ENCODE assay signal across 33 mouse cellular contexts in genomic region chr2:152192591-152193345, GRCm38 (mm10). TPM values are rescaled to one million over a fixed set of nuclear protein-coding genes. Genes with fewer than 3 reads are reported as not detected.
DNase-seq lines count a peak whose midpoint lies in the region; ATAC-seq and TF ChIP-seq lines count a peak whose summit lies in the region.
"Had no signal": no experiment of that assay in that cellular context is flagged by ENCODE, and none has a peak within 500 bp of the region (broad histone marks: within the 10 kb centered on the region; RNA-seq: fewer than 3 reads in every experiment).

No protein-coding gene starts in this region.

- H3K4me1 ChIP-seq in liver, embryonic 11.5 days (replicated peaks; ENCODE audit: control insufficient read depth, insufficient read depth, low read length), result no peaks in the 10 kb centered on the region
- peaks cover 19% of the 10 kb centered on the region for H3K4me1 ChIP-seq in liver, embryonic 12.5 days
- no peaks in the 10 kb centered on the region for H3K4me1 ChIP-seq in liver, postnatal 0 days (ENCODE audit: insufficient read depth)
- H3K4me1 ChIP-seq: embryonic facial prominence, embryonic 12.5 days; stomach, embryonic 15.5 days had no signal

- no peak overlapping the region for H3K4me3 ChIP-seq in liver, embryonic 11.5 days (ENCODE audit: low read depth, low read length)
- no peak overlapping the region for H3K4me3 ChIP-seq in liver, embryonic 12.5 days
- no peak overlapping the region for H3K4me3 ChIP-seq in liver, postnatal 0 days (ENCODE audit: low read depth, low read length)
- H3K4me3 ChIP-seq: embryonic facial prominence, embryonic 12.5 days; forebrain, embryonic 10.5 days; gastrocnemius, adult 2 months; heart, adult 2 months; heart, embryonic 12.5 days; hindbrain, embryonic 10.5 days; limb, embryonic 12.5 days; midbrain, embryonic 10.5 days; midbrain, embryonic 15.5 days; neural tube, embryonic 15.5 days; stomach, embryonic 15.5 days had no signal

- no peak overlapping the region for H3K4me2 ChIP-seq in liver, embryonic 11.5 days
- no peak overlapping the region for H3K4me2 ChIP-seq in liver, embryonic 12.5 days
- H3K4me2 ChIP-seq in liver, postnatal 0 days (ENCODE audit: low read depth, low read length), result no peak overlapping the region
- H3K4me2 ChIP-seq: embryonic facial prominence, embryonic 12.5 days; heart, embryonic 12.5 days; limb, embryonic 12.5 days; midbrain, embryonic 15.5 days; neural tube, embryonic 15.5 days; stomach, embryonic 15.5 days had no signal

- DNase-seq in liver, embryonic 11.5 days (ENCODE audit: low spot score), result no peak
- DNase-seq in liver, result no peak
- DNase-seq in liver, postnatal 0 days, result no peak
- no peak for DNase-seq in kidney, adult 9 months
- no peak for DNase-seq in left cerebral cortex, adult 9 months (ENCODE audit: low spot score in 2 of 2)
- DNase-seq in heart, postnatal 14 days, result no peak
- DNase-seq: adrenal gland, adult 8-10 months; cerebellum, adult 11 months; cerebellum, adult 9-11 months; embryo, embryonic 11 days; gastrocnemius, adult 2 months; gastrocnemius, postnatal 36 days; heart, adult 2 months; kidney, adult 8-10 months; kidney, postnatal 14 days; lung, adult 18-20 months; retina, postnatal 1 day; right cerebral cortex, postnatal 25 days had no signal

- no peaks in the 10 kb centered on the region for H3K9me3 ChIP-seq in liver, embryonic 11.5 days (ENCODE audit: control insufficient read depth, low read length)
- no peaks in the 10 kb centered on the region for H3K9me3 ChIP-seq in liver, embryonic 12.5 days (replicated peaks)
- H3K9me3 ChIP-seq in liver, postnatal 0 days (ENCODE audit: low read length), result no peaks in the 10 kb centered on the region
- H3K9me3 ChIP-seq: embryonic facial prominence, embryonic 12.5 days; forebrain, embryonic 10.5 days; heart, embryonic 12.5 days; hindbrain, embryonic 10.5 days; limb, embryonic 12.5 days; midbrain, embryonic 10.5 days; midbrain, embryonic 15.5 days; neural tube, embryonic 15.5 days; stomach, embryonic 15.5 days had no signal

- H3K9ac ChIP-seq in liver, embryonic 11.5 days (ENCODE audit: low read depth, low read length), result no peak overlapping the region
- H3K9ac ChIP-seq in liver, embryonic 12.5 days, result no peak overlapping the region
- H3K9ac ChIP-seq in liver, postnatal 0 days (replicated peaks), result no peak overlapping the region
- H3K9ac ChIP-seq: embryonic facial prominence, embryonic 12.5 days; heart, embryonic 12.5 days; limb, embryonic 12.5 days; midbrain, embryonic 15.5 days; neural tube, embryonic 15.5 days; stomach, embryonic 15.5 days had no signal

- 65% methylated on average over 13 of the region's 13 CpGs for WGBS in liver, embryonic 11.5 days
- 50% methylated on average over 13 of the region's 13 CpGs for WGBS in liver, embryonic 12.5 days (ENCODE audit: insufficient replicate concordance)
- 60% methylated on average over 13 of the region's 13 CpGs for WGBS in liver, postnatal 0 days (ENCODE audit: insufficient replicate concordance)

- no peaks in the 10 kb centered on the region for H3K27me3 ChIP-seq in liver, embryonic 11.5 days (replicated peaks; ENCODE audit: control insufficient read depth, insufficient read depth, low read length)
- peaks cover under 1% of the 10 kb centered on the region; the same call in 1 of the 2 replicates for H3K27me3 ChIP-seq in liver, embryonic 12.5 days (replicated peaks)
- no peaks in the 10 kb centered on the region for H3K27me3 ChIP-seq in liver, postnatal 0 days (ENCODE audit: insufficient read depth, low read length)
- H3K27me3 ChIP-seq: embryonic facial prominence, embryonic 12.5 days; midbrain, embryonic 15.5 days; neural tube, embryonic 15.5 days; stomach, embryonic 15.5 days had no signal

- TF ChIP-seq EP300 in liver, postnatal 0 days (IDR thresholded peaks at IDR 0.05; ENCODE audit: low read depth), result peak; percentile 64

- no peaks in the 10 kb centered on the region for H3K36me3 ChIP-seq in liver, embryonic 11.5 days (ENCODE audit: control insufficient read depth, insufficient read depth, low read length)
- no peaks in the 10 kb centered on the region for H3K36me3 ChIP-seq in liver, embryonic 12.5 days
- H3K36me3 ChIP-seq in liver, postnatal 0 days (replicated peaks; ENCODE audit: insufficient read depth, low read length), result no peaks in the 10 kb centered on the region
- H3K36me3 ChIP-seq: embryonic facial prominence, embryonic 12.5 days; forebrain, embryonic 10.5 days; heart, embryonic 12.5 days; hindbrain, embryonic 10.5 days; limb, embryonic 12.5 days; midbrain, embryonic 10.5 days; midbrain, embryonic 15.5 days; neural tube, embryonic 15.5 days; stomach, embryonic 15.5 days had no signal

- no peak overlapping the region for H3K27ac ChIP-seq in liver, embryonic 11.5 days (ENCODE audit: low read depth, low read length)
- H3K27ac ChIP-seq in liver, embryonic 12.5 days, result no peak overlapping the region
- H3K27ac ChIP-seq in liver, postnatal 0 days (ENCODE audit: low read depth), result no peak overlapping the region
- H3K27ac ChIP-seq: embryonic facial prominence, embryonic 12.5 days; forebrain, embryonic 10.5 days; heart, adult 2 months; hindbrain, embryonic 10.5 days; hindbrain, postnatal 0 days; limb, embryonic 12.5 days; macrophage; midbrain, embryonic 10.5 days; midbrain, embryonic 15.5 days; neural tube, embryonic 15.5 days; stomach, embryonic 15.5 days had no signal

- ATAC-seq in liver, embryonic 11.5 days (replicated peaks; ENCODE audit: low FRiP score), result peak; percentile 59
- ATAC-seq in liver, embryonic 12.5 days, result peak; percentile 66
- peak; percentile 29; the same call in 1 of the 2 replicates for ATAC-seq in liver, postnatal 0 days
- ATAC-seq: forebrain, embryonic 16.5 days; hindbrain, postnatal 0 days; intestine, embryonic 16.5 days; lung, postnatal 0 days; midbrain, embryonic 15.5 days had no signal

- intact Hi-C loops in heart, postnatal 14 days (cut with DNase I), result no loop called here

- no peak for TF ChIP-seq CTCF in liver, postnatal 0 days (IDR thresholded peaks at IDR 0.05; ENCODE audit: low read depth)

RNA-seq across cellular contexts. Expression of gene Csnk2a1, which starts 33.9 kb away (rescaled TPM):
- 45.1 and 65.2 TPM in 2 replicates for polyA plus RNA-seq in liver, embryonic 11.5 days (2014; fragmentation: Nextera tagmentation; extraction: Ambion mirVana)
- 44.0 and 48.8 TPM in 2 replicates for polyA plus RNA-seq in liver, embryonic 12.5 days (2016; fragmentation: Nextera tagmentation; extraction: Ambion mirVana)
- 40.5 and 43.1 TPM in 2 replicates for polyA plus RNA-seq in liver, postnatal 0 days (2015; fragmentation: Nextera tagmentation; extraction: Ambion mirVana)
- 100 to 1,000 TPM in 1 of 2 experiments, 10 to 100 TPM in 1; 98.1 to 101 TPM for total RNA-seq in heart, postnatal 14 days (2021)

RNA-seq across cellular contexts. Expression of gene Tcf15, which starts 49.4 kb away (rescaled TPM):
- polyA plus RNA-seq in liver, embryonic 11.5 days (2014; fragmentation: Nextera tagmentation; extraction: Ambion mirVana), result 2.6 and 2.8 TPM in 2 replicates
- polyA plus RNA-seq in liver, embryonic 12.5 days (2016; fragmentation: Nextera tagmentation; extraction: Ambion mirVana), result 0.42 and 0.94 TPM in 2 replicates
- polyA plus RNA-seq in liver, postnatal 0 days (2015; fragmentation: Nextera tagmentation; extraction: Ambion mirVana), result 0.14 and 0.18 TPM in 2 replicates
- 10 to 100 TPM; 40.0 to 43.0 TPM for total RNA-seq in heart, postnatal 14 days (2021)
- polyA plus RNA-seq: macrophage had no signal
